Mouse (Mus musculus) myocyte (in vitro differentiated cells): ENCODE measurements around the gene Cap1. TPM values are rescaled to one million over a fixed set of nuclear protein-coding genes. Genes with fewer than 3 reads are reported as not detected.
"Not testable (repeated sequence)": the region's sequence is repeated elsewhere in the genome, so short reads cannot be mapped to it uniquely, and the experiment has no call there.

Source experiments
- H3K27me3 ChIP-seq: one replicate; pipeline ENCODE4 v1.6.1; 2011; ENCODE audit not compliant: control insufficient read depth, insufficient read depth, insufficient read length
- H3K36me3 ChIP-seq: one replicate; pipeline ENCODE4 v1.6.1; 2011; ENCODE audit not compliant: control insufficient read depth, insufficient read depth
- H3K4me2 ChIP-seq: one replicate; pipeline ENCODE4 v1.6.1; 2011; ENCODE audit warnings: low read depth, control low read depth
- H3K4me3 ChIP-seq: one replicate; pipeline ENCODE4 v1.5.1; 2011; ENCODE audit warnings: mild to moderate bottlenecking, control low read depth, moderate library complexity
- H3K79me2 ChIP-seq: one replicate; pipeline ENCODE4 v1.6.1; 2011; ENCODE audit not compliant: control insufficient read depth, insufficient read depth
- H3ac ChIP-seq: one replicate; pipeline ENCODE4 v1.6.1; 2011; ENCODE audit not compliant: control insufficient read depth, insufficient read length
- CEBPB ChIP-seq: IDR thresholded peaks from 2 replicates; pipeline ENCODE4 v1.6.1; 2011; ENCODE audit warnings: mild to moderate bottlenecking, moderate library complexity; ENCODE audit not compliant: poor library complexity, insufficient read depth, severe bottlenecking
- E2F4 ChIP-seq: IDR thresholded peaks from one replicate; pipeline ENCODE4 v1.6.1; 2011; ENCODE audit warnings: mild to moderate bottlenecking, control low read depth, moderate library complexity; ENCODE audit not compliant: insufficient read depth
- MAX ChIP-seq: IDR thresholded peaks from one replicate; pipeline ENCODE4 v1.6.1; 2011; ENCODE audit warnings: low read depth, mild to moderate bottlenecking, control low read depth
- MYOD1 ChIP-seq, 3 experiments: IDR thresholded peaks; one replicate each; pipeline ENCODE4 v1.6.1; 2011; ENCODE audit warnings: control low read depth in 2 of 3, low read depth in 2 of 3, mild to moderate bottlenecking in 2 of 3, moderate library complexity in 1 of 3; ENCODE audit not compliant: insufficient read length in 2 of 3, control insufficient read depth in 1 of 3
- MYOG ChIP-seq, 3 experiments: IDR thresholded peaks; one replicate each; pipeline ENCODE4 v1.6.1; 2011; ENCODE audit warnings: control low read depth in 2 of 3, low read depth in 2 of 3, mild to moderate bottlenecking in 2 of 3; ENCODE audit not compliant: insufficient read length in 2 of 3, control insufficient read depth in 1 of 3, insufficient read depth in 1 of 3
- POLR2A ChIP-seq: IDR thresholded peaks from one replicate; pipeline ENCODE4 v1.6.1; 2011; ENCODE audit warnings: low read depth, mild to moderate bottlenecking, control low read depth, moderate library complexity; ENCODE audit not compliant: insufficient read length
- POLR2AphosphoS2 ChIP-seq: IDR thresholded peaks from one replicate; pipeline ENCODE4 v1.6.1; 2011; ENCODE audit warnings: low read depth, control low read depth; ENCODE audit not compliant: insufficient read length
- REST ChIP-seq: IDR thresholded peaks from one replicate; pipeline ENCODE4 v1.6.1; 2011; ENCODE audit warnings: mild to moderate bottlenecking, control low read depth, moderate library complexity; ENCODE audit not compliant: insufficient read depth, insufficient read length
- SRF ChIP-seq: IDR thresholded peaks from one replicate; pipeline ENCODE4 v1.6.1; 2011; ENCODE audit warnings: low read depth; ENCODE audit not compliant: control insufficient read depth, insufficient read length
- TCF12 ChIP-seq: IDR thresholded peaks from one replicate; pipeline ENCODE4 v1.6.1; 2011; ENCODE audit warnings: mild to moderate bottlenecking, control low read depth; ENCODE audit not compliant: poor library complexity, insufficient read depth, severe bottlenecking
- TCF3 ChIP-seq: IDR thresholded peaks from one replicate; pipeline ENCODE4 v1.6.1; 2011; ENCODE audit warnings: low read depth, control low read depth; ENCODE audit not compliant: insufficient read length
- USF1 ChIP-seq: IDR thresholded peaks from one replicate; pipeline ENCODE4 v1.6.1; 2011; ENCODE audit warnings: low read depth, mild to moderate bottlenecking, control low read depth, moderate library complexity
- polyA plus RNA-seq: library from polyadenylated mRNA; unstranded; fragments of >200 nt; fragmentation: generic; extraction: Trizol; gene quantifications from one replicate; pipeline ENCODE4 v1.2.1, GENCODE M21; 2012; ENCODE audit warnings: missing spikeins

Cap1 gene
- polyA plus RNA-seq, 1 experiment = 167 TPM

DNA sequence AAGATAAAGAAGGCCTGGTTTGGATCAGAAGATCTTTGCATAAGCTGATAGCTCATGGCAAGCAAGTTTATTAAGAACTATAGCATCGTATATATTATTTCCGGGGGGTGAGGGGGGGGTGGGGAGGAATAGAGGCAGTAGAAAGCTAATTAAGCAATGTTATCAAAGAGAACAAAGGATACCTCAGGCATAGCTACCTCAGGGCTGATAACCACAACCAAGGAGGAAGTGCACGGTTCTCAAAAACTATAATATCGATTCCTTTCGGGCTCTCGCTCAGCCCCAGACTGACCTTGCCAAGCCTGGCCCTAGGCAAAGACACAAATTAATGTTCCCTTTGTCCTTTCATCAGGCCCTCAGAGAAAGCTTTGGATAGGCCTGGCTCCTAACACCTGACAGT, 56.5 kb downstream of the Cap1 start:
- H3K27me3 ChIP-seq = peaks cover 18% of the 10 kb centered on the region
- TF ChIP-seq CEBPB = no peak
- no peak for TF ChIP-seq E2F4
- no peak for TF ChIP-seq MAX
- no peak for TF ChIP-seq POLR2AphosphoS2
- TF ChIP-seq POLR2A = no peak
- TF ChIP-seq MYOD1 (IDR thresholded peaks at IDR 0.05; ENCODE audit: control insufficient read depth in 1 of 3, insufficient read length in 2 of 3, low read depth in 2 of 3) = no peak
- no peak for TF ChIP-seq REST
- no peak for TF ChIP-seq TCF12
- no peak for TF ChIP-seq TCF3
- no peak for TF ChIP-seq SRF
- TF ChIP-seq USF1 = no peak
- no peak for TF ChIP-seq MYOG (IDR thresholded peaks at IDR 0.05; ENCODE audit: control insufficient read depth in 1 of 3, insufficient read depth in 1 of 3, insufficient read length in 2 of 3, low read depth in 2 of 3)
- H3K36me3 ChIP-seq = no peaks in the 10 kb centered on the region
- no peak overlapping the region for H3K4me3 ChIP-seq
- no peak overlapping the region for H3ac ChIP-seq
- no peaks in the 10 kb centered on the region for H3K79me2 ChIP-seq
- no peak overlapping the region for H3K4me2 ChIP-seq

GRCm38 (mm10) chr4:122827651-122828050, 58.2 kb downstream of the Cap1 start:
- H3K79me2 ChIP-seq = no peaks in the 10 kb centered on the region
- H3K36me3 ChIP-seq = no peaks in the 10 kb centered on the region
- H3ac ChIP-seq = no peak overlapping the region
- no peak overlapping the region for H3K4me3 ChIP-seq
- H3K4me2 ChIP-seq = no peak overlapping the region
- TF ChIP-seq E2F4 = no peak
- no peak for TF ChIP-seq REST
- TF ChIP-seq MAX = no peak
- TF ChIP-seq POLR2A = no peak
- TF ChIP-seq CEBPB = no peak
- TF ChIP-seq SRF = no peak
- no peak for TF ChIP-seq POLR2AphosphoS2
- no peak for TF ChIP-seq MYOG (IDR thresholded peaks at IDR 0.05; ENCODE audit: control insufficient read depth in 1 of 3, insufficient read depth in 1 of 3, insufficient read length in 2 of 3, low read depth in 2 of 3)
- TF ChIP-seq MYOD1 (IDR thresholded peaks at IDR 0.05; ENCODE audit: control insufficient read depth in 1 of 3, insufficient read length in 2 of 3, low read depth in 2 of 3) = no peak
- no peak for TF ChIP-seq TCF3
- no peak for TF ChIP-seq TCF12
- H3K27me3 ChIP-seq = peaks cover 18% of the 10 kb centered on the region

DNA sequence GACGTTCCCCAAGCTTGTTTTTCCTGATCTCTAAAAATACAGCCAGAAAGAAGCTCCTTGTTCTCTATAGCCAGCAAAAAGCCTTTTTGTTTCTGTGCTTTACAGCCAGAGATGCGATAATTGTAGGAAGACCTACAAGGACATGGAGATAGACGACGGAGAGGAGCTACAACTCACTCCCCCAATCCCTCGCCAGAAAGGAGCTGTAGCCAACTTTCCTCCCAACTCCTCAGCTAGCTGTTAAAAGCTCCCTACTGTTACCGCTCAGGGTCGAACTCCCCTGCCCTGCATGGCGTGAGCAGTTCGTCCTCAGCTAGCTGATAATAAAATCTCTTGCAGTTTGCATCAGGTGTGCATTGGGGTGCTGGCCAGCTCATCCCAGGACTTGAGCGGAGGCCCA, 64.9 kb downstream of the Cap1 start:
- H3K4me2 ChIP-seq = not testable (repeated sequence)

GRCm38 (mm10) chr4:122816202-122816601, 69.7 kb downstream of the Cap1 start:
- Histone ChIP-seq H3K36me3 (no peaks in the 10 kb centered on the region), H3ac (no peak overlapping the region), H3K79me2 (no peaks in the 10 kb centered on the region), H3K27me3 (peaks cover 15% of the 10 kb centered on the region), H3K4me2 (no peak overlapping the region), H3K4me3 (no peak overlapping the region)
- TF ChIP-seq POLR2AphosphoS2 = no peak
- TF ChIP-seq MYOG (IDR thresholded peaks at IDR 0.05; ENCODE audit: control insufficient read depth in 1 of 3, insufficient read depth in 1 of 3, insufficient read length in 2 of 3, low read depth in 2 of 3) = no peak
- TF ChIP-seq TCF3 = no peak
- TF ChIP-seq MYOD1 (IDR thresholded peaks at IDR 0.05; ENCODE audit: control insufficient read depth in 1 of 3, insufficient read length in 2 of 3, low read depth in 2 of 3) = no peak
- no peak for TF ChIP-seq CEBPB
- no peak for TF ChIP-seq TCF12
- TF ChIP-seq USF1 = no peak
- no peak for TF ChIP-seq SRF
- TF ChIP-seq REST = no peak
- no peak for TF ChIP-seq E2F4
- no peak for TF ChIP-seq POLR2A
- TF ChIP-seq MAX = no peak

More for the DNA sequence above, 64.9 kb downstream of the Cap1 start:
- not testable (repeated sequence) for H3K4me3 ChIP-seq, H3K36me3 ChIP-seq, H3K27me3 ChIP-seq, H3K79me2 ChIP-seq, H3ac ChIP-seq

DNA sequence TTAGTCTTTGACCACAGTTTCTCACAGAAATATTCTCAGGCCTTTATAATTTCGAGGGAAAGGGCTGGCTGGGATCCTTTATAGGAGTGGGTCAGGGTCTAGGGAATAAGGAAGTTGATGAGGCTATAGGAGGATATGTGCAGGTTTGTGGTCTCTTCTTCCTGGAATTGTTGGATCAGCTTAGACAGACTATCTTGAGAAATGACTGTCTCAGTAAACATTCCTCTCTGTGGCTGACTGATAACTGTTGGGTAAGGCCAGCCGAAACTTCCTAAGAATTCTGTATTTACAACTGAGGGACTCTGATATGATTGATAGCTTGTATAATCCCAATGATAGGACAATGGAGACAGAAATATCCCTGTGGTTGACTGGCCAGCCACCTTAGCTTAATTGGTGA, 74.0 kb downstream of the Cap1 start:
- TF ChIP-seq TCF3 (no peak), MYOG (IDR thresholded peaks at IDR 0.05; ENCODE audit: control insufficient read depth in 1 of 3, insufficient read depth in 1 of 3, insufficient read length in 2 of 3, low read depth in 2 of 3) (no peak), SRF (no peak), MAX (no peak), POLR2AphosphoS2 (no peak)
- H3K36me3 ChIP-seq = no peaks in the 10 kb centered on the region
- H3K4me3 ChIP-seq = no peak overlapping the region

DNA sequence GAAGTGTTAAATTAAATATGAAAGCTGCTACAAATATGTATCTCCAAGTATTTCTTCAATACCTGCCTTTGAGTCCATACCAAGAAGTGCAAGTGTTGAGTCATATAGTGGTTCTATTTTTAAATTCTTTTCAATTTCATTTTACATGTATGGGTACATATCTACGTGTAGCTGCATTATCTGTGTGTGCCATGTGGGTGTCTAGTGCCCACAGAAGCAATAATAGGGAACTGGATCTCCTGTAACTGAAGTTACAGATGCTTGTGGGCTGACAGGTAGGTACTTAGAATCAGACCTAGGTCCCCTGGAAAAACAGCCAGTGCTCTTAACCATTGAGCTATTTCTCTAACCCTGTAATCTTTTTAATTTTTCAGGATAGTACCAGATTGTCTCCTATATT, 74.7 kb downstream of the Cap1 start:
- Histone ChIP-seq H3K36me3 (no peaks in the 10 kb centered on the region), H3K27me3 (peaks cover 15% of the 10 kb centered on the region), H3K4me3 (no peak overlapping the region), H3ac (no peak overlapping the region), H3K4me2 (no peak overlapping the region), H3K79me2 (no peaks in the 10 kb centered on the region)
- TF ChIP-seq USF1 = no peak
- TF ChIP-seq TCF12 = no peak
- TF ChIP-seq POLR2A = no peak
- no peak for TF ChIP-seq MYOD1 (IDR thresholded peaks at IDR 0.05; ENCODE audit: control insufficient read depth in 1 of 3, insufficient read length in 2 of 3, low read depth in 2 of 3)
- TF ChIP-seq REST = no peak
- no peak for TF ChIP-seq E2F4
- no peak for TF ChIP-seq POLR2AphosphoS2
- no peak for TF ChIP-seq MAX
- no peak for TF ChIP-seq TCF3
- TF ChIP-seq MYOG (IDR thresholded peaks at IDR 0.05; ENCODE audit: control insufficient read depth in 1 of 3, insufficient read depth in 1 of 3, insufficient read length in 2 of 3, low read depth in 2 of 3) = no peak
- TF ChIP-seq CEBPB = no peak
- no peak for TF ChIP-seq SRF

More for the DNA sequence above, 74.0 kb downstream of the Cap1 start:
- peaks cover 15% of the 10 kb centered on the region for H3K27me3 ChIP-seq
- H3K4me2 ChIP-seq = no peak overlapping the region
- no peaks in the 10 kb centered on the region for H3K79me2 ChIP-seq
- no peak overlapping the region for H3ac ChIP-seq
